Mouse (Mus musculus): ENCODE data around the gene Sytl3.
"Not testable (repeated sequence)": the region's sequence is repeated elsewhere in the genome, so short reads cannot be mapped to it uniquely, and the experiment has no call there.

Sytl3 gene

DNA sequence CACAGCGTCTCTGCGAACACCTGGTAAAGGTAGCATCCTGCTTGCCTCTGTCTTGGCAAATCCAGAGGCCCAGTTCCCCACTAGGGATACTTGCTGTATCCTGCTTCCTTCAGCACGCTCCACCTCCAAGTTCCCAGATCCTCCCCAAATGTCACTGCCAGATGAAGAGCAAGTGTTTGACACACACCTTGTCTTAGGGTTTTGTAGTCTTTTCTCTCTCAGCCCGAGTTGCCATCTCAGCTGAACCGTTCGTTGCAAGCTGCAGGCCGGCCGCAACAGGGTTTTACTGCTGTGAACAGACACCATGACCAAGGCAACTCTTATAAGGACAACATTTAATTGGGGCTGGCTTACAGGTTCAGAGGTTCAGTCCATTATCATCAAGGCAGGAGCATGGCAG lies 12.1 kb upstream of the Sytl3 start:
- DNase-seq (ENCODE audit: low spot score in 2 of 2) = not testable (repeated sequence)

DNA sequence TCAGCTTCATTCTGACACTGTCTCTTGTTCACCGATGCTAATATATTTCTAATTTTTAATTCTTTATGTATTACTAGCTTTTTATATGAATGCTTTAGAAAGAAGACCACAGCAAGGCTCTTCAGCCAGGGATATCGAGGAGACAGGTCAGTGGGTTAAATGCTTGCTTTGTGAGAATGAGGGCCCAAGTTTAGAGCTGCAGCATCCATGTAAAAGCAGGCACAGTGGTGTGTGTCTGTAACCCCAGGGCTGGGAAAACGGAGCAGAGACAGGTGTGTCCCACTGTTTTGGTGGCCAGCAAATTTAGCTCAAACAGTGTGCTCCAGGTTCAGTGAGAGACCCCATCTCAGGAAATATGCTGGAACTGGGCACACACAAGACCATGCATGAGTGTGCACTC lies 11.4 kb upstream of the Sytl3 start:
- DNase-seq (ENCODE audit: low spot score in 2 of 2) = not testable (repeated sequence)

DNA sequence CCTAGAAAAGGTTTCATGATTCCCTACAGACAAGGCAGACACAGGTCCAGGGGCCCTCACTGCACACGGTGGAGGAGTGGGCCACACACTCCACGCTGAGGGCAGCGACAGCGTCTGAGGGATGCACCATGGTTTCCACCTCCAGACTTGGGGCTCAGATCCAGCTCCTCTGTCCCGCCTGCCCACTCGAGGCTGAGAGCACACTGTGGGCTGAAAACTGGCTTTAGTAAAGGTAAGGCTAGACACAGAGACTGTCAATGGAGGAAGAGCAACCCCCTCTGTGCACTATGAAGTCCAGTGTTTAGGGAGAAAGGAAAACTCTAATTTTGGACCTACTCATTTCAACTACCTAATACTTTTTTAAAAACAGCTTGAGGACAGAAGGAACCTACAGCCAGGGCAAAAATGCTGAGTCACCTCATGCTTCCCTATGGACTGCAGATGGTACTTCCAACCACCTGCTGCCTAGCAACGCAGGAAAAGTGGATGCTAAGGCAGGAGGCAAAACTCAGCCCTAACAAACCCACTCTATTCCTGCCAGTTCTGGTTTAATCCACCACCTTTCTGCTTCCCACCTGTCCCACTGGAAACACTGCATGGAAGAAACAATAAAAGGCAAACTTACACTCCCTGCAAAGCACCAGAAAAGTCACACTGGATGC lies 7.9 kb upstream of the Sytl3 start:
- DNase-seq (ENCODE audit: low spot score in 2 of 2) = not testable (repeated sequence)

DNA sequence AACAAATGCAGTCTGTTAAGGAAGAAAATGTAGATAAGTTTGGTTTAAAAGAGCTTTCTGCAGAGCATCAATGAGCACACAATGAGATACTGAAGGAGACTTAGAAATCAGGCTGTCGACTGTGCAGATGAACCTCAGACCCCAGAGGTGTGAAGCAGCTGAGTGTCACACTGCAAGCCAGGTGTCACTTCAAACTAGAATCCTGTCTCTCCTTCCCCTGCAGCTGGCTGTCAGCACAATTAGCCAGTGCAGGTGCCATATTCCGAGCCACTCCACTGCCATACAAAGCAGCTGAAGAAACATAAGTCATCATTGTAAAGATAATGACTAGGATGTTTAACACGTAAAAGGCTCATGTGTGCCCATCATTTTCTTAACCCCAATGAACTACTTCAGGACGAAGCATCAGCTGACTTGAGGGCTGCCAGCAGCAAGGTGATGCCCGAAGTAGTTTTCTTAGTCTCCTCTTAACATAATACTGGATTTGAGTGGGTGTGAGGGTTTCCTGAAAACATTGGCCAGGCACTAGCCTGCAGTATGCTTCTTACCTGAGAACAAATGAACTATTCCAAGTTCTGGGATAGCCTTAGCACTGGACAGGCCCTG lies 5.4 kb upstream of the Sytl3 start:
- not testable (repeated sequence) for DNase-seq (ENCODE audit: low spot score in 2 of 2)

DNA sequence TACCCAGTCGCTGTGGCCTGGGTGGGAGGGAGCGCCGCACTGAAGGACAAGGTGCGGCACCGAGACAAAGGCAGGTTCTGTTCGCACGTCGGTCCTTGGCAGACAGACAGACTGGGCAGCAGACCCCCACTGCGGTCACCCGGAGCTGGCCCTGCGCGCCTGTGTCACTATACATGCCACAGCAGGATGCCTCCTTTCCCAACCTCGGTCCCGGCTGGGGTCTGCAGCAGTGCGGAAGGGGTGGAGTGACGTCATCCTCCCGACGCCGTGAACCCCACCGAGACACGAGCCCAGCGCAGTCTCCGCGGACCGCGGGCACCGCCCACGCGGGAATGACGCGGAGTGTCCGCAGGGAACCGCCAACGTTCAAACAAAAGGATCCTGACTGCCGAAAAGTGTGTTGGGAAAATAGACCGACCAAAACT lies 3.8 kb upstream of the Sytl3 start:
- peak in 1 of 2 experiments; percentile 76 for DNase-seq (ENCODE audit: low spot score in 2 of 2)

DNA sequence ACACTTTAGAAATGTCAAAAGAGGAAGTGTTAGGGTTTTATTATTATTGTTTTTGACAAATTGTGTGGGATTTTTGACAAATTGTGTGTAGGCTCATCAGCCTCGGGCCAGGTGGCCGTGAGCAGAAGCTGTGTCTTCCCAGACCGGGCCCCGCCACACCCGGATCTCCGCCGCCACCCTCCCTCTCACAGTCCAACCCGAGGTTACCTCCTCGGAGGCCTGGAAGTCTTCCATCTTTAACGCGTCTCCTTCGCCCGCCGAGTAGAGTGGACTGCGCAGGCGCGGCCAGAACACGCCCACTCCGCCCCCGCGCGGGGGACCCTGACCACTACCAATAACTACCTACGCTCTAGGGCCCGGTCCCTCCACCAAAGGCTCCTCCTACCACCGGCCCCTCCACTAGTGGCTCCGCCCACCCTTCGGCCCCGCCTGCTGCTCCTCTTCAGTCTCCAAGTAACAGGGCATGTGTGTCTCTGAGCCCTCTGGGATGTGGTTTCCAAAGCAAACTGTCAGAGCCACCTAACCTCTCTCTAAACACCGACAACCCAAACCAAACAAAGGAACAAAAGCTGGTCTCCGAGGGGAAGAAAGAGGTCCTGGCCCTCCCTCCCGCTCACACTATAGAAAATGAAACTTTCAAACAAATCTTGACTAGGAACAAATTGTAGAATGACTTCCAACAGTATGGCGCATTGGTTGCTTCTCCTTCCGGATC lies 3.2 kb upstream of the Sytl3 start, which contains the start of gene Dynlt1f:
Gene Dynlt1f, minus strand, starts transcription at position 334 of the 715 bp plus-strand sequence.
- DNase-seq (ENCODE audit: low spot score in 2 of 2) = peak in 1 of 2 experiments; percentile 63

DNA sequence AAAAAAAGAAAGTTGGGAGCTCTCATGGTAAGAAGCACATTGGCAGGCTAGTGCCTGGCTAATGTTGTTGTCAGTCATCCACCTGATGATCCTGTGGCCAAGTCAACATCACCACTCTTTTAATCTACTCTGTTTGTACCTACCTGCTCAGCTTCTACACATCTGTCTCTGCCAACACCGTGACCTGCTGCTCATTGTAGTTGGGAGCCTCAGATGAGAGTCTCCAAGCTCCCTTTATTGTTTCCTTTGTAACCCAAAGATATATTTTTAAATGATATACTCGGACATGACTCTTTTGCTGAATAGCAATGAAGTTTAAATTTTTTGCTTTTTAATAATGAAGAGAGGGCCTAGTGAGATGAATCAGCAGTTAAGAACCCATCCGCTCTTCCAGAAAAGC lies 2.4 kb upstream of the Sytl3 start:
- DNase-seq (ENCODE audit: low spot score in 2 of 2) = not testable (repeated sequence)

DNA sequence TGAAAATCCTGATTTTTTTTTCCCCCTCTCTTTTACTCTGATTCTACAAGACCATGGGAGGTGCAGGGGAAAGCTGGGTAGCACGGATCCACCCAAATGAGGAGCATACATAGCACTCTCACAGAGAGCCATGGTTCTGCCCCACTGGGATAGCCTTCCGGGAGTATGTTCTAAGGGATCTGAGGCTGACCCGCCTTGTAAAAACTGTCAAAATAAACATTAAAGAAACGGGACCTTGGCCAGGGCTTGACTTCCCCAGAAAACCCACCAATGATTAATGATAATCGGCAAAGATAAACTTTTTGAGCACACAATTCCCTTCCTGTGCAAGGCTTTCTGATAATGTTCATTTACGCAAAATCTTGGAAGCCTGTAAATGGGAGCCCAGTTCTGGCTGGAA lies 1.7 kb downstream of the Sytl3 start:
- DNase-seq (ENCODE audit: low spot score in 2 of 2) = not testable (repeated sequence)

DNA sequence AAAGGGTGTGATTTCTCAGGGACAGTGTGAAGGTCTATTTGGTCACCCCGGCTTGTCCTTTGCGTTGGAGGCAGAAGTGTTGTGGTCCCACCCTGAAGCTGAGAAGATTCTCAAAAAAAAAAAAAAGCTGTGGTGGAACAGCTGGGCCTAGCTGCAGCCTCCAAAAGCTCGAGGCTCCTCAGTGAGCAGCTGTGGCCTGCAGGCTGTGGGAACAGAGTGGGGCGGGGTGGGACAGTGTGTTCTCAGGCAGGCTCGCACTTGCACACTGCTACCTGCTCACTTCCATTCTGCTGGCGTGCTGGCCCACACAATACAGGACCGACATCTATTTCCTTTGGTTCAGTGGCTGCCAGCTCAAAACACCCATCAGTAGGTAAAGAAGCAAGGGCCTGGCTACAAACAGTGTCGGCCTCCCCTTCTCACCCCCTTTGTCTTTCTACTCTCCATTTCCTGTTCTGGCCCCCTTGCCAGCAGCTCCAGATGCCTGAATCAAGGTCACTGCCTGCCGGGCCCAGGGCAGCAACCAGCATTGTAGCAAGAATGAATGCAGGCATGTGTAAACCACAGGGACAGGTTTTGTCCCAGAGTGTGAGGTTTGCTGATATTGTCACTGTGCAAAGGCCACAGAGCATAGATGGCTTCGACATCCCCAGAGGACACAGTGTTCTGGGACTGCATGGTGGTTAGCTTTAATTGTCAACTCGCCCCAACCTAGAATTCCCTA lies 2.4 kb downstream of the Sytl3 start:
- DNase-seq (ENCODE audit: low spot score in 2 of 2) = not testable (repeated sequence)

DNA sequence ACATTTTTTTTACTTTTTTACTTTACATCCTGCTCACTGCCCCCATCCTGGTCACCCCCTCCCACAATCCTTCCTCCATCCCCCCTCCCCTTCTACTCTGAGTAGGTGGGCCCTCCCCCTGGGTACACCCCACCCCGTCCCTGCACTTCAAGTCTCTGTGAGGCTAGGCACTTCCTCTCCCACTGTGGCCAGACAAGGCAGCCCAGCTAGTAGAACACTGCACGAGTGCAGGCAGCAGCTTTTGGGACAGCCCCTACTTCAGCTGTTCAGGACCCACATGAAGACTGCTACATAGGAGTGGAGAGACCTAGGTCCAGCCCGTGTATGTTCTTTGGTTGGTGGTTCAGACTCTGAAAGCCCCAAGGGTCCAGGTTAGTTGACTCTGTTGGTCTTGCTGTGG lies 3.9 kb downstream of the Sytl3 start:
- not testable (repeated sequence) for DNase-seq (ENCODE audit: low spot score in 2 of 2)

DNA sequence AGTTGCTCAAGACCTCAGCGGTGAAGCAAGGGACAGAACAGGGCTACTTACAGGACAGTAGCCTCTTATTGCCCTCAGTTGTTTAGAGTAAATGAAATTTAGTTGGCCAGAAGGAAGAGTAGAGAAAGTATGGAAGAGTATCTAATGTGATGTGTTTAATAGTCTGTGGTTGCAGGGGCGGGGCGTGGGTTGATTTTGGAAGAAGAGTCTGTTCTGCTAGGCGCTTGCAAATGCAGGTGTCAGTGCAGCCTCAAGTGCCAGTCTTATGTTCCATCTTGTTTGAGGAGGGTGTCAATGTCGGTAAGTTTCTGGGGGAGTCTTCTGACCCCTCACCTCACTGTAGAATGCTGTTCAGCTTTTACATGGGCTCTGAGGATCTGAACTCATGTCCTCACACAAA lies 6.5 kb downstream of the Sytl3 start:
- not testable (repeated sequence) for DNase-seq (ENCODE audit: low spot score in 2 of 2)

DNA sequence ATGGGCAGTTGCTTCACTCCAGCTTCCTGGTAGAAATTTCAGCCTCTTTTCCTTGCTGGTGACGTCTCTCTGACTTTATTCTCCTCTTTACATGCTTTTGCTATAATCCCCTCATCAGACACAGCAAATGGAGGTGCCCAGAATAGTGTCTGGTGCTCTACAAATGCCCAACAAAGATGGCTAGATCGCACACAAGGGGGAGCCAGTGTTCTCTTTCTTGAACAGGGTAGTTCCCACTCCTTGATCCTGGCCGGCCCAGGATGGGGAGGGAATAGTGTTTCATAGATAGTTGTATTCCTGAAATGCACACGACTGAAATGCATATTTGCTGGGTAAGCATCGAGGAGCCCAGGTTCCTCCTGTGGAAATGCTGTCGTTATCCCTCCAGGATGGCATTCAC lies 9.6 kb downstream of the Sytl3 start:
- not testable (repeated sequence) for DNase-seq (ENCODE audit: low spot score in 2 of 2)

DNA sequence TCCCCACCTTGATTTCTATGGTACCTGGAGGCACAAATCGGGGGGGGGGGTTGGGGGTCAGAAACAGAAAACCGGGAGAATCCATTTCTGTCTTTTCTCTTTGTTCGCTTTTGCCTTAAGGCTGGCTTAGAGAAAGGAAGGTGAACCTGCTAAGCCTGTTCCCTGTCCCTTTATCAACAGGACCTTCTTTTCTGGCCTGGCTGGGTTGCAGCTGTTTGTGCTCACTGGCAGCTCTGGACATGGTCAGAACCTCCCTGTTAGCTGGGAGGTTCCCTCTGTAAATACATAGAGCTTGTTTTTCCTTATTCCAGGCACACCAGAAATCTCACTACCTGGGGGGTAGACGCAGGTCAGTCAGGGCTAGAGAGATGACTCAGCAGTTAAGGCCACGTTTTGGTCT lies 15.4 kb downstream of the Sytl3 start:
- not testable (repeated sequence) for DNase-seq (ENCODE audit: low spot score in 2 of 2)

DNA sequence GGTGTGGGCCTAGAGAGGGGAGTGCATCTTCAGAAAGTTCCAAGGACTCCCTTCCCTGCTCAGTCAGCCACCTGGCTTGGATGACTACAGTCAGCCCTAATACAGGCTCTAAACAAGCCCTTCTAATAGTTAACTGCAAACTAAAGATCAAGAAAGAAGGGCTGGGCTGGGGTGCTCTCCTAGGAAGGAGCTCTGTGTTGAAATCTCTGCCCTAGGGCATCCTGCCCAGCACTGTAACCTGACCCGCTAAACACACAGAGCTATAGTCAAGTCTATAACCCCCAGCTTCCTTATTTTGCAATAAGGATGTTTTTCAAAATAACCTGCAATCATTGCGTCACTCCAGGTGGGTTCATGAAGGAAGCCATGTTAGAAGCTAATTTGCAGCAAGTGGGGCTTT lies 19.2 kb downstream of the Sytl3 start:
- not testable (repeated sequence) for DNase-seq (ENCODE audit: low spot score in 2 of 2)

DNA sequence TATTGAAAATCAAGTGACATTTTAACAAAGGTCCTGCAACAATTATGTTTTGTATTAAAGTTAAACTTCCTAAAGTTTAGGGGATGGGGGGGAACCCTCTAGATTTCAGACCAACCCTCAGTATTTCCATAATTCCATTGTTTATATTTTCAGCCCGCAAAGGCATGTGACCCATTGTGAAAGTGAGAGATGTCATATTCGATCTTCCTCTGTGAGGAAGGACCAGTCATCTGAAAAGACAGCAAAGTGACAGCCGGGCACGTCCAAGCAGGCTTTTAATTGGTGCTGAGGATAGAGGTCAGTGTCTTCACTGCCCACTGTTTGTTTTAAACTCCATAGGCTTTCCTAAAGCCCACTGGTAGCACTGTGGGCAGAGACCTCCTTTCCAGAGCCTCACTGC lies 22.8 kb downstream of the Sytl3 start:
- DNase-seq (ENCODE audit: low spot score in 2 of 2) = not testable (repeated sequence)

DNA sequence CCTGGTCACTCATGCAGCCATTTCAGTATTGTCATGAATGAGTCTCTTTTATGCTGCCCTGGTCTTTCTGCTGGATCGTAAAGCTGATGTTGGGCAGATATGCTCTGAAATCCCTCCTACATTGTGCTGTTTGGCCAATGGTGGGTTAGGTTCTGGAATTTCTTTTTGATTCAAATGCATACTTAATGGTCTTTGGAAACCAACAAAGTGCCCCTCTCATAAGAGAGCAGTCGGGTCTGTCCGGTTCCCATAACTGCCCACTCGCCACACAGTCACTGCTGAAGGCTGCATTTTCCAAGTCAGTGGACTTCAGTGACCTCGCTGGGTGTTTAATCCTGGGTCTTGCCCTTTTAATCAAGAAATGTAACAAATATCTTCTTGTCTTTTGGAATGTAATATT lies 24.8 kb downstream of the Sytl3 start:
- DNase-seq (ENCODE audit: low spot score in 2 of 2) = not testable (repeated sequence)

DNA sequence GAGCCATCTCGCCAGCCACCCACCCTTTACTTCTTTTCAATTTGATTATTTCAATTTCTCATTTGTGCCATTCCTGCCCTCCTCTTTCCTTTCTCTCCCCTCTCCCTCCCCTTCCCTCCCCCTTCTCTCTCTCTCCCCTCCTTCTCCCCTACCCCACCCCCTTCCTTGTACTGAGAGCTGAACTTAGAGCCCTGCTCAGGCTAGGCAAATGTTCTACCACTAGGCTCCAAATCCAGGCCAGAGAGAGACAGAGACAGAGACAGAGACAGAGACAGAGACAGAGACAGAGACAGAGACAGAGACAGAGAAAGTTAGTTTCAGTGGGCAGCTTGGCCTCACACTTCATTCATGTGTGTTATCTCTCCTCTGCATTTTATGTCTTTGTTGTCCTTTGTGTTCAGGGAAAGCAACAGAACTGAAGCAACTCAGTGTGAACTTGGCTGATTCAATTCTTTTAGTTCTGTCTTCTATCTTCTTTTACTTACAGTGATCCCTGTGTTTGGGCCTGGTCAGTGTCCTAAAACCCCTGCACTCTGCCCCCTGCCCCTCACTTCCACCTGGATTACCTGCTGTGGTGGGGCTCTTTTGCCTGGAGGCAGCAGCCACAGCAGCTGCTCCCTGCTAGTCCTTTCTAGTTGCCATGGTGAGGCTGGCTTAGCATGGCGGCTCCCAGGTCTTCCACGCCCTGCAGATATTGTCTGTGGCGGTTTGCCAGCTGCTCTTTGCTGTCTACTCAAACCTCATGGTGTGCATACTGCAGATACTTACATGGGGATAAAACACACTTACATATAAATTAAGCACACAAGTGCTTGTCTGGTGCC lies 25.8 kb downstream of the Sytl3 start:
- DNase-seq (ENCODE audit: low spot score in 2 of 2) = not testable (repeated sequence)

DNA sequence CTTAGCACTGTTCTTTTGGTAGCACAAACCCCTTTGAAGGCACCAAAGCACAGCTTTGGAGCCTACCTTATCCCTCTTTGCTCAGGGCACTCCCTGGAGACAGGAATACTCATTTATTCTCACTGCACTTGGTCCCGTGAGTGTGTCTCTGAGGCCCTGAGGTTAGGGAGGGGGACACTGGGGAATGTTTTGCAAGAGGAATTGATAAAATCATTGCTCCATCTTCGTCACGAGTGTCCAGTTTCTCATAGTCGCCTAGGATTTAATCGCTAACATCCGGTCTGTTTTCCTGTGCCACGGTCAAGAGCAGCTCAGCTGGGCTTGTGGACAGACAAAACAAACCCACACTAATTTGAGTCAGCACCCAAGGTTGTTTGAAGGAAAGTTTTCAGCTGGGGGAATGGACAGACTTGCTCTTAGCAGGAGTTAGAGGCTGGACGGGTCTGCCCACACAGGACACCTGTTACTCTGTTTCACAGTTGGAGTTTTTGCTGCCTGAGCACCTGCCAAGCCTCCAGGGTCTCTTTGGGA lies 26.5 kb downstream of the Sytl3 start:
- not testable (repeated sequence) for DNase-seq (ENCODE audit: low spot score in 2 of 2)

DNA sequence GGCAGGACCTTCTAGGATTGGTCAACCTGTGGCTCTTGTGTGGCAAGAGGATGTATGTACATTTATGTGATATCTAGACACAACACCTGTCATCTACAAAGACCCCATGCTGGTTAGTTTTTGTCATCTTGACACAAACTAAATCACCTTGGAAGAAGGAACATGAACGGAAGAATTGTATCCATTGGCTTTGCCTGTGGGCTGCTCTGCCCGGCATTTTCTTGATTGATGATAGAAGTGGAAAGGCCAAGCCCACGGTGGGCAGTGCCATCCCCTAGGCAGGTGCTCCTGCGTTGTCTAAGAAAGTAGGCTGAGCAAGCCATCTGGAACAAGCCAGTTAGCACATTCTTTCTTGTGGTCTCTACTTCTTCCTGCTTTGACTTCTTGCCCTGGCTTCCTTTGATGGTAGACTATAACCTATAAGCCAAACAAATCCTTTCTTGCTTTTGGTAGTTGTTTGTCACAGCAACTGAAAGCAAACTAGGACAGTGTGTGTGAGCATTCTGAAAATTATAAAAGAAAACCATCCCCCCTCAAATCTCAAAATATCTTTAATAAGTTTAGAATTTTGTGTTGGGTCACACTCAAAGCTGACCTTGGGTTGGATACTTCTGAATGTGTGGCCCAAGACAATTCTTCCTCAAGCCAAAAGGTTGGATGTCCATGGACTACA lies 27.5 kb downstream of the Sytl3 start:
- DNase-seq (ENCODE audit: low spot score in 2 of 2) = not testable (repeated sequence)

DNA sequence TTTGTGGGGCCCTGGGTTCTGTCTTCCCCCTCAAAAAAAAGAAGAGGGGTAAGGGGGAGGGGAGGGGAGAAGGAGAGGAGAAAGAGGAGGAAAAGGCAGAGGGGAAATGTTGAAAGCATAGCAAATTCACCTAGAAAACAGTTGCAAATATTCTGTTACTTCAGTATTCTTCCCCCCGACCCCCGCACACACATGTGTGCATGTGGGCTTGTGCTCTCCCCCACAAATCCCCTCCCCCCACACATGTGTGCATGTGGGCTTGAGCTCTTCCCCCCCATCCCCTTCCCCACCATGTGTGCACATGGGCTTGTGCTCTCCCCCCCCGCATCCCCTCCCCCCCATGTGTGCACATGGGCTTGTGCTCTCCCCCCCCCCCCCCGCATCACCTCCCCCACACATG lies 30.5 kb downstream of the Sytl3 start:
- DNase-seq (ENCODE audit: low spot score in 2 of 2) = not testable (repeated sequence)
